Mouse (Mus musculus): ENCODE results near the gene Nisch.

The Nisch gene

GRCm38 (mm10) chr14:31191936-31192335 lies 24.8 kb downstream of the Nisch start:
- DNase-seq (ENCODE audit: low read depth, low spot score): no peak

- no peak for DNase-seq (ENCODE audit: low read depth, low spot score)
Observed at GRCm38 (mm10) chr14:31189348-31189747, 27.4 kb downstream of the Nisch start.

GRCm38 (mm10) chr14:31188771-31189181 lies 28.0 kb downstream of the Nisch start:
- no peak for DNase-seq (ENCODE audit: low read depth, low spot score)

- no peak for DNase-seq (ENCODE audit: low read depth, low spot score)
Observed at GRCm38 (mm10) chr14:31186656-31187055, 30.1 kb downstream of the Nisch start.

GRCm38 (mm10) chr14:31184195-31184594 lies 32.6 kb downstream of the Nisch start:
- DNase-seq (ENCODE audit: low read depth, low spot score): no peak

GRCm38 (mm10) chr14:31183541-31183940 lies 33.2 kb downstream of the Nisch start:
- no peak for DNase-seq (ENCODE audit: low read depth, low spot score)

GRCm38 (mm10) chr14:31182786-31183290 lies 33.9 kb downstream of the Nisch start:
- no peak for DNase-seq (ENCODE audit: low read depth, low spot score)

GRCm38 (mm10) chr14:31181512-31181911 lies 35.2 kb downstream of the Nisch start:
- no peak for DNase-seq (ENCODE audit: low read depth, low spot score)

- no peak for DNase-seq (ENCODE audit: low read depth, low spot score)
Observed at GRCm38 (mm10) chr14:31179677-31180365, 36.9 kb downstream of the Nisch start.

GRCm38 (mm10) chr14:31177715-31178114 lies 39.0 kb downstream of the Nisch start:
- DNase-seq (ENCODE audit: low read depth, low spot score): no peak

- DNase-seq (ENCODE audit: low read depth, low spot score): no peak
Observed at GRCm38 (mm10) chr14:31177287-31177686, 39.5 kb downstream of the Nisch start.

- no peak for DNase-seq (ENCODE audit: low read depth, low spot score)
Observed at GRCm38 (mm10) chr14:31173537-31173936, 43.2 kb downstream of the Nisch start.

- DNase-seq (ENCODE audit: low read depth, low spot score): no peak
Observed at GRCm38 (mm10) chr14:31172781-31173455, 43.8 kb downstream of the Nisch start.

GRCm38 (mm10) chr14:31171821-31172220 lies 44.9 kb downstream of the Nisch start:
- no peak for DNase-seq (ENCODE audit: low read depth, low spot score)

- DNase-seq (ENCODE audit: low read depth, low spot score): no peak
Observed at GRCm38 (mm10) chr14:31171386-31171785, 45.4 kb downstream of the Nisch start.

- no peak for DNase-seq (ENCODE audit: low read depth, low spot score)
Observed at GRCm38 (mm10) chr14:31170963-31171362, 45.8 kb downstream of the Nisch start.

GRCm38 (mm10) chr14:31169508-31169907 lies 47.2 kb downstream of the Nisch start:
- DNase-seq (ENCODE audit: low read depth, low spot score): no peak

- no peak for DNase-seq (ENCODE audit: low read depth, low spot score)
Observed at GRCm38 (mm10) chr14:31168425-31168824, 48.3 kb downstream of the Nisch start, which contains the start of gene Stab1. Gene Stab1, minus strand, starts transcription at chr14:31168641.

- no peak for DNase-seq (ENCODE audit: low read depth, low spot score)
Observed at GRCm38 (mm10) chr14:31166827-31167226, 49.9 kb downstream of the Nisch start.

- DNase-seq (ENCODE audit: low read depth, low spot score): no peak
Observed at GRCm38 (mm10) chr14:31165991-31166630, 50.6 kb downstream of the Nisch start.

- DNase-seq (ENCODE audit: low read depth, low spot score): no peak
Observed at GRCm38 (mm10) chr14:31165458-31165857, 51.3 kb downstream of the Nisch start.

GRCm38 (mm10) chr14:31165010-31165409 lies 51.7 kb downstream of the Nisch start:
- no peak for DNase-seq (ENCODE audit: low read depth, low spot score)
